Mouse (Mus musculus) CD8-positive naive resting alpha-beta T cell, adult 2 months (primary cell): Measurements from ENCODE around the gene Serinc3.
"Not testable (repeated sequence)": the region's sequence is repeated elsewhere in the genome, so short reads cannot be mapped to it uniquely, and the experiment has no call there.

Experiments used
- DNase-seq, 2 experiments: peaks; one replicate each; pipeline ENCODE4 v3.0.0; 2022; ENCODE audit warnings: low read depth in 2 of 2, low spot score in 2 of 2

The Serinc3 gene

DNA sequence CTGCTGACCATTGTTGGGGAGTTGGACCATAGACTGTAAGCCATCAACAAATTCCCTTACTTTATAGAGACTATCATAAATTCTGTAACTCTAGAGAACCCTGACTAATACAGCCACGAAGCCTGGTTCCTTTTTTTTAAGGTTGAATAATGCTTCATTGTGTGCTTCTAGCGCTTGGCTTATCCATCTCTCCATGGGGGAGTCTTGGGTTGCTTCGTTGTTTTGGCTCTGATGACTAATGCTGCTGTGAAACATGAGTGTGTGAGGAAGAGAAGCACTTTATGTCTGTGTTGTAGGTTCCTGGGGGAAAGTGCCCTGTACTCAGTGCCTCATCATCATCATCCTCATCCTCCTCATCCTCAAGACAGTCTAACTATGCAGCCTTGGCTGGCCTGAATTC, 19.0 kb upstream of the Serinc3 start:
- no peak for DNase-seq

DNA sequence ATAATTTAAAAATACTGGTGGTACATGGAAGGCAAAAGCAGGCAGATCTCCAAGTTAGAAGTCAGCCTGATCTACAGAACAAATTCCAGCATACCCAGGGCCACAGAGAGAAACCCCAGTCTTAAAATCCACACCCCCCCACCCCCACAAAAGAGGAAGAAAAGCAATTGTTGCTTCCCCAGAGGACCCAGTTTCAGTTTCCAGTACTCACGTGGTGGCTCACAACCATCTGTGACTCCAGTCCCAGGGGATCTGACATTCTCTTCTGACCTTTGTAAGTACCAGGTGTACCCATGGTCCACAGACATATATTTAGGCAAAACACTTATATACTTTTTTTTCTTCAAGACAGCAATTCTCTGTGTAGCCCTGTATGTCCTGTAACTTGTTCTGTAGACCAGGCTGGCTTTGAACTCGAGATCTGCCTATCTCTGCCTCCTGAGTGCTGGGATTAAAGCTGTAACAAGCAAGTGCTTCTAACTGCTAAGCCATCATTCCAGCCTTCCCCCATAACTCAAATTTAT, 17.8 kb upstream of the Serinc3 start:
- no peak for DNase-seq

DNA sequence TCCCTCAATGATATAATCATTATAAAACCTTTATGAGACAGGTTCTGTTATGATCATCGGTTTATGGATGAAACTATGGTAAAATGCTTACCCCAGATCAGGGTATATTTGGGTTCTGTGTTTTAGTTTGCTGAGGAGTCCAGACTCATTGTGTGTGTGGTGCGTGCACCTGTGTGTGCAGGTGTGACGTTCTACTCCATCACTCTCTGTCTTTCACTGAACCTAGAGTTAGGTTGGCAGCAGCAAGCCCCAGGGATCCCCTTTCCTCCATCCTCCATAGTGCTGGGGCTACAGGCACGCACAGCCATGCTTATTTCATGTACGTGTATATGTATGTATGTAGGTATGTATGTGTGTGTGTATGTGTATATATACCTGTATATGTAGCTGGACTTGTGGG, 17.1 kb upstream of the Serinc3 start:
- DNase-seq, result no peak

DNA sequence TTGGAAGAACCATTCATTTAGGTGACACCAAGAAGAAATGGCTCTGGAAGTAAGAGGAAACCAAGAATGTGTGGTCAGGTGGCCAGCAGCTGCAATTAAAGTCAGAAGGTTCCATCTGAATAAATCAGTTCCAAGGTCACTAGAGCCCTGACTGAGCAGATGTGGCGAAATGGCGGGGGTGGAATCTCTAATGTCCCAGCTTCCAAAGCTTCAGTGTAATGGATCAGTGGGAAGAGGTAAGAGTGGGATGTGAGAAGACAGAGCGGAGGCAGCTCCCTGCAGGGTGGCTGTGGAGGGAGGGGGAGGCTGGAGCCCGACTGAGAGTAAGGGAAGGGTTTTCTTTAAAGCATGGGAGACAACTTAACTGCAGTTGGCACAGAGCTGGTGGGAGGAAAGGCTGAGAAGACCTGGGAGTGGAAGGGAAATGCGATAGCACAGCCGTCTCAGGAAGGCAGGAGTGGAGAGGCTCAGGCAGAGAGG, 16.5 kb upstream of the Serinc3 start:
- DNase-seq, result no peak

DNA sequence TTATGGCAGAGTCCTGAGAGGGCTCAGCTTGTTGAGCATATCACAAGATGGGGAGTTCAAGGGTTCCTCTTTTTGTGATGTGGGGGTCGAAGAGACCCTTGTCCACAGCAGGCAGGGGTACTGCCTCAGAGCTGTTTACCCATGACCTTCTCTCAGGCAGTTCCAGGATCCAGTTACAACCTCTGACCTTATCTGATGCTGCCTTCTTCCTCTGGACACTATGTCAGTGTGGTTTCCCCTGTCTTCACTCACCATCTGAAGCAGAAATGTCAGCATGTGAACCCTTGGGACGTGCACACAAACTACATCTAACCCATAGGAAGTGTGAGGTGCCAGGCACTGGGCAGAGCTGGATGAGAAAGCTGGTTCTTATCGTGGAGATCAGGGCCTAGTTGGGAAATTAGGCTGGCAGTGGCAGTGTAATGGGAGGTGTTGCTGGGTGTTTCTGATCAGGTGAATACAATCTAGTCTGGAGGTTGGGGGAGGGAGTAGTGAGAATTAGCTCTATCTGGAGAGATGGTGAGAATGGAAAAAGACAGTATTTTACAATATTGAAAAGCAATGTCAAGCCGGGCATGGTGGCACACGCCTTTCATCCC, 15.3 kb upstream of the Serinc3 start:
- DNase-seq, result no peak

DNA sequence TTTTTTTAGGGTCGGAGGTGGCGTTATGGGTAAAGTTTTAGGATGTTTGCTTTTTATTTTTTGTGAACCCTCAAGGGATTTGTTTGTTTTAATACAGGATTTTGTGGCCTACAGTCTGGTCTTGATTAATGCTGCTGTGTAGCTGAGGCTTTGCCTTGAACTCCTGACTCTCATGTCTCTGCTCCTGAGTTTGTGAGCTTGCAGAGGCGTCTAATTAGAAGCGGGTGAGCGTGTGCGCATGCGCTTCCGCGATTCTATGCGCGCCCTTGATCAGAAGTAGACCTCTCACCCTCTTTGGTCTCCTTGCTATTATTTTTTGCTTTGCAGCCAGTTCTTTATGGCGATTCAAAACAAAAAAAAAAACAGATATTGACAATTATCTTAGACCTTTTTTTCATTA, 14.5 kb upstream of the Serinc3 start:
- no peak for DNase-seq

DNA sequence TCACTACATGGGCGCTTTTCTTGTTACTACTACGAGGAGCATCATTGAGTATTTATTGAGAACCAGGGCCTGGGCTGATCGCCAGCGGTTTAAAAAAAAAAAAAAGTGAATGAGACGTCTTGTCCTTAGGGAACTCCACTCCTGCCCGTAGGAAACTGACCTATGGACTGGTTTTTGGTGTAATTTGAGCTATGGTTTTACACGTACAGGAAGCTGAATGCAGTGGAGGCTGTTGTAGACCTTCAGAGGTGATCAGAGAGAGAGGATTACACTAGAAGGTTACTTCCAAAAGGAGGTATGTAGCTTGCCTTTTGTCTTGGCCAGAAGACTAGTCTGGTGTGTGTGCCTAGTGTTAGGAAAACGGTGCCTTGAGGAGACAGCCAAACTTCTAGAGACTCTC, 14.0 kb upstream of the Serinc3 start:
- no peak for DNase-seq

DNA sequence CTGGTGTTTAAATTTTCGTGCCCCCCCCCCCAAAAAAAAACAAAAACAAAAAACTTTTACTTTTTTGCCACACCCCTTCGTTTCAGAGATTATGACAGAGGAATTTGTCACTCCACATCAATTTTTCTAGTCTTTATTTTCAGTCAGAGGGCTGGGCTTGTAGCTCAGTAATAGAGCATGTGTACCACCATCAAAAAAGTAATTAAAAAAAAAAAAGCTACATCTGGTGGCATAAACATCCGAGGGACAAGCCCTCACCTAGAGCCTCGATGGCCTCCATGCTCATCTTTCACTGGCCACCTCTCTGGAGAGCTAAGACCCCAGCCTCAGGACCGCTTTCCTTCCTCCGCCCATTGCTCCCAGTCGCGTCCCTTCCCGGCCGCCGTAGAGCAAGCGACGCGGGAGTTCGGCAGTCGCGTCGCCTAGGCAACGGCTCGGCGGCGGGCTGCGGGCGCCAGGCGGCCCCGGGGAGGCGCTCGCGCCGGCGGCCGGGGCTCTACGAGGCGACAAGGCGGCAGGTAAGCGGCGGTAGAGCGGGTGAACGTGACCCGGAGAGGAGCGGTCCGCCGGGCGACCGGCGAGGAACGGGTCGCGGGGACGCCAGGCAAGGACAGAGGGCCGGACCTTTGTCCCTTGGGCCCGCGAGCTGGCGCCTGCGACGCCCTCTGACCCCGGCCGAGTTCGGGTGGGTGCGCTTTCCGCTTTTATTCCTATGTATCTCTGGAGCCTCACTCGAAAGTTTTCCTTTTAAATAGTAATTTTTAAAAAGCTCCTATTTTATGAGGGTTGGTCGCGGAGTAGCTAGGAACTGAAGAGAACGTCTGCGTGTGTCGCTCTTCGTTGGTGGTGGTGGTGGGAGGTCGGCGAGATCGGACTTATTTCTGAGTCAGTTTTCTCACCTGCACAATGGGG, 13.3 kb upstream of the Serinc3 start, which contains the start of gene Pkig:
Pkig (plus strand) TSS at position 412 of the 912 bp plus-strand sequence.
- peak; percentile 60 to 64 for DNase-seq

DNA sequence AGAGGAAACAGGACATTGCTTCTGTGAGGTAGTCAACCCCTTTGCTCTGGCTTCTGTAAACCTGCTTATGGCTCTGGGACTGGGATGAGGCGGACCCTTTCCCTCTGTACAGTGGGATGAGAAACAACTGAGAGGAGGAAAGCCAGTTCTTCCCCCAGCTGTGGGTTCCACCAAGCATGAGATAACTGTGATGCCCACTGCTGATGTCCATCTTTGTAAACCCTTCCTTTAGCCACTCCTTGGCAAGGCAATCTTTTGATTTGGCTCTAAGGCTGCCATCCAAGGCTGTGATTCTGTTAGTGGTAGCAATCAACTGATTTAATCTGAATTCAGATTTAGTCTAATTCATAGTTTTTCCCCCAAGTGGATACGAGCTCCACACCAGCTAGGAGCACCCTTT, 12.6 kb upstream of the Serinc3 start:
- DNase-seq, result no peak

DNA sequence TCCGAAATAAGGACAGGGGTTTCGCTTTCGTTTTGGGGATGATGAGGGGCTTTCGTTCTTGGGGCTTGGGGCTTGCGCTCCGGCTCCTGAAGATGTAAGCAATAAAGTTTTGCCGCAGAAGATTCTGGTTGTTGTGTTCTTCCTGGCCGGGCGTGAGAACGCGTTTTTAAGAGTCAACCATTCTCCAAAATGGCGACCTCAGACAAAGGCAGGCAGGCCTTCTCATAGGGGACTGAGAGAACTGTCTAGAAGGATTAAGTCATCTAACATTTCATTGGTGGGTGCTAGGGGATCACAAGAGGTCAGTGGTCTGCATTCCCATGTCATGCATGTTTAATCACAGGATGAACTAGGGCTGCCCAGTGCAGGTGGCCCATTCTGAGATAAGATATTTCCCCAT, 10.8 kb upstream of the Serinc3 start:
- not testable (repeated sequence) for DNase-seq

DNA sequence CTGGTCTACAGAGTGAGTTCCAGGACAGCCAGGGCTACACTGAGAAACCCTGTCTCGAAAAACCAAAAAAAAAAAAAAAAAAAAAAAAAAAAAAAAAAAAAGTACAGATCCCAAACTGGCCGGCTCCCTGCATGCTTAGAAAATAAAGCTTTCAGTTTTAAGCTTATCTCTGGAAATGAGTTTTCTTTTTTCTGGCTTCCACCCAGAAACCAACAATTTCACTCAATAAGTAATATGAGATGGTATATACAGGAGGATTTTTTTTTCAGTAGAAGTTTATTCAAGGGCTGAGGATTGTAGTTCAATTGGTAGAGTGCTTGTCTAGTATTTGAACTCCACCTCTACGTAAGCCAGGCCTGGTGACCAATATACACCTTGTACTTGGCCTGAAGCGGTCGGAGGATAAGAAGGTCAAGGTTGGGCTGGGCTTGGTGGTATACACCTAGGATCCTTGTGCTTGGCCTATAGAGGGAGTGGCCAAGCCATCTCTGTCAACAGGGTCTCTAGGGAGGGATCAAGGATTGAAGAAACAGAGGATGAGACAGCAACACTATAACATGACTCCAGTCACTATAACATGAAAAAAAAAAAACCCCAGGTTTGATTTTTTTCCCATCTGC, 1.6 kb upstream of the Serinc3 start:
- no peak for DNase-seq

DNA sequence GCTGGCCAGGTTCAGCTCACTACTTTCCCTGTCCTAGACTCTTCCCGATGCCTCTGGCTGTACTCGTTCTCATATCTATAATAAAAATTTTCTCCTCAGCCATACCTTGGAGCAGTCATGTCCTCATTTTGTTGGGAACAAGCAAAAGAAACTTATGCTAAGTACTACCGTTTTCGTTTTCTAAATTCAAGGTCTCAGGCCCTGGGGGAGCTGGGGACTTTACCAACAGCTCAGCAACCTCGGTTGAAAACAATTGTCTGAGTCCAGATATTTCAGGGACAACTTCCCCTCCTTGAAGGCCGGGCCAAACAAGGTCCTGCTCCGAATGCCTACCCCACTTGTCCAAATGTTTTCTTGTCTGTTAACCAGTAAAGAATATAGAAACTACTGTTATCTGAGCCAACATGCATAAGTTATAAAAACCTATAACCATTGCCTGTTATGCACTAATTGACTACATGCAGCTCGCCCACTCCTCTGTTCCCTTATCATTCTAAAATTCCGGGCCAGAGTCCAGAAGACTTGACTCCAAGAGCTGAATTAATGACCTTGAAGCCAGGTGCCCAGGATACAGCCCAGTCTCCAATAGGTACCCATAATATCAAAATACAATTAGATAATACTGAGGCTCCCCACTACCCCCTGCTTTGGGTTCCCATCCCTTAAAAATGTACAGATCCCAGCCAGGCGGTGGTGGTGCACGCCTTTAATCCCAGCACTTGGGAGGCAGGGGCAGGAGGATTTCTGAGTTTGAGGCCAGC, 949 bp upstream of the Serinc3 start:
- DNase-seq, result no peak

DNA sequence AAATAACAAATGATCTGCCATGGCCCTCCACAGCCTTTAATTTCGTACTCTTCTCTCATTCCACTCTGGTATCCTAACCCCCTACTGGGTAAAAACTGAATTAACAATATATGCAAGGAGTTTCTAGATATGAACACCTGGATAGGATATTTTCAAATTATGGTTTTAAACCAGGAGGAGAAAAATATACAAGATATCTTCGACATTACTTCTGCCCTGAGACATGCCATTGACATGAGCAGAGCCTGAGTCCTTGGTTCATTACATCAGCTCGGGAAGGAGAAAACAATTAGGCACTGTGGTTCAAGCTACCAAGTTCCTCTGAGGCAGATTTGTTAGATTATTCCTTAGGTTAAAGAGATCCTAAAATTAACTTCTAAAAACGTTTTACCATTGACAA, 884 bp downstream of the Serinc3 start:
- DNase-seq, result no peak

DNA sequence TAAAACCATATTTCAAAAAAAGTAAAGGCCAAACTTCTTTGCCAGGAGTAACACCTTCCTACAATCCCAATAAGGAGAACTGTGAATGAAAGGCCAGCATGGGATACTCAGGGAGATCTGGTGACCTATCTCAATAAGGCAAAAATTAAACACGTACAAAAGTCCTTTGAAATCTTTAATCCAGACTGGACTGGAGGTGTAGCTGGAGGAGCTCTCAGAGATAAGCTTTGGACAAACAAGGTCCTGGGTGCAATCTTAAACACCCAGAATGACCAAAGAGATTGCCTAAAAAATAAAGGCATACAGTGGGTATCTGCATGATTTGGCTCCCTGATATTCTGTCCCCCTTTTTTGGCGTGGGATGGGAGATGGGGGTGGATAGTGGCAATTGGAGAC, 1.4 kb downstream of the Serinc3 start:
- no peak for DNase-seq

DNA sequence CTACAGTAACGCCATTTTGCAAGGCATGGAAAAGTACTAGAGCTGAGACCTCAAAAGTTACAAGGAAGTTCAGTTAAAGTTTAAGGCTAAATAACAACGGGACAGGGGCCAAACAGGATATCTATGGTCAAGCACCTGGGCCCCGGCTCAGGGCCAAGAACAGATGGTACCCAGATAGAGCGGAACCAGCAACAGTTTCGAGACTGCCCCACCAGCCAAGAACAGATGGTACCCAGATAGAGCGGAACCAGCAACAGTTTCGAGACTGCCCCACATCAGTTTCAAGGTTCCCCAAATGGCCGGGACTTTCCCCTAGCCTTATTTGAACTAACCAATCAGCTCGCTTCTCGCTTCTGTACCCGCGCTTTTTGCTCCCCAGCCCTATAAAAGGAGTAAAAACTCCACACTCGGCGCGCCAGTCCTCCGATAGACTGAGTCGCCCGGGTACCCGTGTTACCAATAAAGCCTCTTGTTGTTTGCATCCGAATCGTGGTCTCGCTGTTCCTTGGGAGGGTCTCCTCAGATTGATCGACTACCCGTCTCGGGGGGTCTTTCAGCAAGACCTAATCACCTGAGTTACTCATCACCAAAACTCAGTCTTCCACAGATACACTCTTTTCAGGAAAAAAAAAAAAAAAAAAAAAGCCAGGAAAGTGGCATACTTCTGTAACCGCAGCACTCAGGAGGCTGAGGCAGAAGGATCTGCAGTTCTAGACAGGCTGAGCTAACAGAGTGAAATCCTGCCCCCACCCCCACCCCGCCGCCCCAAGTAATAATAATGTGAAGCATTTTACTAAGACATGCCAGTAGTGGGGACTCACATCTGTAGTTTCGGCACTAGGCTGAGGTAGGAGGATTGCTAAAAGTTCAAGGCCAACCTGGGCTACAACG, 2.0 kb downstream of the Serinc3 start:
- DNase-seq, result peak; percentile 42 to 62

DNA sequence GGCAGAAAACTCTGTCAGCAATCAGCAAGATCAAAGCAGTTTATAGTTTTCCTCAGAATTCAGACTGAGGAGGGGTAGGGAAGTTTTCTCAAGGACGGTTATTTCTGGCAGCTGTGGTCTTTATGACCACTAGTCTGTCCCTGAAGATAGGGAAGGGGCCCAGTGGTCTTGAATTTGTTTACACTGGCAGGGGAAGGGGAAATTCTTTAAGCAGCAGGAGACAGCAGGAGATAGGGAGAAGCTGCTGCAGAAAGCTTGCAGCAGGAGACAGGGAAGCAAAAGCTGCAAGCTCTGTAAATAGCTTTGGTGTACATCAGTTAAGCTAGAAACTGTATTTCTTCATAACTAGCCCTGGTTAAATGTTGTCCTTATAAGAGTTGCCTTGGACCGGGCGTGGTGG, 3.2 kb downstream of the Serinc3 start:
- DNase-seq, result no peak

DNA sequence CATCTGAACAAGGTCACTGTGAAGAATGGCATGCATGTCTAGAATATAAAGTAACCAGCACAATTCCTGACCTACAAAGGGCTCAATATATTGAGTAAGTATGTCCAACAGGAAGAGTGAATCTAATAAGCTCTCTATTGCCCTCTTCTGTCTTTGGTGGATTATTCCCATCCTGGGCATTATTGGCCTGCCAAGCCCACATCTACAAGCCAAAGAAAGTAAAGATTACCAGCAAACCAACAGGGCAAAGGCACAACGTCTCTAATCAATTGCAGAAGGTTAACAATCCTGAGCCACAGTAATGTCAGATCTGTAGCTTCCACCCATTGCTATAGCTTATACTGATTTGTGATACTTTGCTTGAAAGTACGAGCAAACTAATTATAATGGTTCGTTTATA, 4.4 kb downstream of the Serinc3 start:
- no peak for DNase-seq

DNA sequence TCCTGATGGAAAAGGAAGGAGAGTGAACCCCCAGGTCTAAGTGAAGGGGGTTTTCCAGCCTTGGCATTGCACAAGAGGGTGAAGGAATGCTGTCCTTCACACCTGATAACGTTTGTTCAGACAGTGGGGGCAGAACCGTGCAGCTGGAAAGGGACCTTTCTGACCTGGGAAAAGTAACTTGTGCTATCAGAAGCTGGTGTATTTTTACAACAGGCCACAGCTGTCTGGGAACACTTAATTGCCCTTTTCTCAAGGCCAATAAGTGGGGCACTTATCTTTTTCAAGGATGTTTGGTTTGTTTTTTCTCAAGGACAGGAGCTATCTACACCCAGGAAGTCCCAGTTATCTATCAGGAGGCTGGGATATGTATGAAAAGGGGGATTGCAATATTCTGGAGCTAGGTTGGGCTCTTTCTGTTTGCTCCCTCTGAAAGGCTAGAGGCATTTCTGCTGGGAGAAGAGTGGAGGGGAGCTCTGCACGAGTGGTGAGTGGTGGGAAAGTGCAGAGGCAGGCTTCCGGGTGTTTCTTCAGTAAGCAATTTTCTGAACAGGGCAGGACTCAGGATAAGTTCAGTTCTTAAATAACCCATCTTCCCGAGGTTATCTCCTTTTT, 7.2 kb downstream of the Serinc3 start:
- DNase-seq, result no peak

DNA sequence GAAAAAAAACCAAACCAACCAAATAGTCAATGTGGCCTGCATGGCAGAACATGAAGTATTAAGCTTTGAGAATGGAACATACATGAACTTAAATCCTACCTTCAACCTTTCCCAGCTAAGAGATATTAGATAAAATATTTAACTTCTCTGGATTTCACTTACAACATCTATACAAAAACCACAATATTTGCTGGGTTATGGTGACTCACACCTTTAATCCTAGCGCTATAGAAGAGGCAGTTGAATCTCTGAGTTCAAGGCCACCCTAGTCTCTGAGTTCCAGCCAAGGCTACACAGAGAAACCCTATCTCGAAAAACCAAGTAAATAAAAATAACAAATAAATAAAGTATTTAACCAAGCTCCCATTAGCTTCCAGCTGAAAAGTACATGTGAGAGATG, 8.9 kb downstream of the Serinc3 start:
- DNase-seq, result no peak

DNA sequence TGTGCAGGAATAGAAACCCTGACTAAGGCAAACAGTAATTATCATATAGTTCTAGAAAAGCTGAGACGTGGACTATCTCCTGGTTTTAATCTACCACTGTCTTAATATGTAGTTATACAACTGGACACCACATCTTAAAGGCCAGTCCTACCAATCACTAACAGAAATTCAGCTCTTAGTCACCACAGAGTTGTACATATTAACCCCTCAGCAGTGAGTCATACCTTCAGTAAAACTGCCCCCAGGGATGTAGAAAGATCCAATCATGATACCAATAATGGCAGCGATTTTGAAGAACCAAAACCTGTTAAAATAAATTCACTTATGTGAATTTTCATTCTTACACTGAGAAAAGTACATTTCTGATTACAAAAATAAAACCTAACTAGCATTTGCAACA, 10.7 kb downstream of the Serinc3 start:
- DNase-seq, result no peak
